Mouse (Mus musculus) midbrain, embryonic 13.5 days (tissue): ENCODE results near the gene Itgam. TPM values are rescaled to one million over a fixed set of nuclear protein-coding genes. Genes with fewer than 3 reads are reported as not detected.
"Not testable (repeated sequence)": the region's sequence is repeated elsewhere in the genome, so short reads cannot be mapped to it uniquely, and the experiment has no call there.

ENCODE experiments used
- ATAC-seq: fragments of 200-750 bp; cut with Nextera tagmentation; 2 replicates; pipeline ENCODE4 v1.8.0; 2017; ENCODE audit warnings: mild to moderate bottlenecking, moderate TSS enrichment, moderate library complexity
- H3K27ac ChIP-seq: fragments of 300-500 bp; sonication (generic); 2 replicates; pipeline ENCODE4 v1.5.1; 2015; ENCODE audit warnings: inconsistent platforms, mild to moderate bottlenecking, moderate library complexity
- H3K27me3 ChIP-seq: fragments of 300-500 bp; sonication (generic); 2 replicates; pipeline ENCODE4 v1.6.1; 2015; ENCODE audit warnings: mild to moderate bottlenecking, inconsistent platforms
- H3K36me3 ChIP-seq: fragments of 300-500 bp; sonication (generic); 2 replicates; pipeline ENCODE4 v1.6.1; 2015; ENCODE audit warnings: mild to moderate bottlenecking, inconsistent platforms
- H3K4me1 ChIP-seq: fragments of 300-500 bp; sonication (generic); replicated peaks from 2 replicates; pipeline ENCODE4 v1.6.1; 2015; ENCODE audit warnings: inconsistent platforms
- H3K4me2 ChIP-seq: fragments of 300-500 bp; sonication (generic); replicated peaks from 2 replicates; pipeline ENCODE4 v1.6.1; 2015; ENCODE audit warnings: moderate library complexity, mild to moderate bottlenecking, inconsistent platforms
- H3K4me3 ChIP-seq: fragments of 300-500 bp; sonication (generic); replicated peaks from 2 replicates; pipeline ENCODE4 v1.5.1; 2015; ENCODE audit warnings: mild to moderate bottlenecking, inconsistent platforms
- H3K9ac ChIP-seq: fragments of 300-500 bp; sonication (generic); replicated peaks from 2 replicates; pipeline ENCODE4 v1.6.1; 2015; ENCODE audit warnings: mild to moderate bottlenecking, inconsistent platforms
- H3K9me3 ChIP-seq: fragments of 300-500 bp; sonication (generic); 2 replicates; pipeline ENCODE4 v1.6.1; 2016; ENCODE audit warnings: mild to moderate bottlenecking, inconsistent platforms
- WGBS: fragments of 180-500 bp; shearing (Covaris S2); methylation state at CpG from one replicate; pipeline ENCODE4 v1.1.7; 2015; 5-methylcytosine and 5-hydroxymethylcytosine counted together
- polyA plus RNA-seq: library from polyadenylated mRNA; unstranded; fragments of >200 nt; fragmentation: Nextera tagmentation; extraction: Ambion mirVana; gene quantifications from 2 replicates; pipeline ENCODE4 v1.2.1, GENCODE M21; 2015

Itgam gene
- polyA plus RNA-seq, 1 experiment from 2014 or later = 0.71 TPM

DNA sequence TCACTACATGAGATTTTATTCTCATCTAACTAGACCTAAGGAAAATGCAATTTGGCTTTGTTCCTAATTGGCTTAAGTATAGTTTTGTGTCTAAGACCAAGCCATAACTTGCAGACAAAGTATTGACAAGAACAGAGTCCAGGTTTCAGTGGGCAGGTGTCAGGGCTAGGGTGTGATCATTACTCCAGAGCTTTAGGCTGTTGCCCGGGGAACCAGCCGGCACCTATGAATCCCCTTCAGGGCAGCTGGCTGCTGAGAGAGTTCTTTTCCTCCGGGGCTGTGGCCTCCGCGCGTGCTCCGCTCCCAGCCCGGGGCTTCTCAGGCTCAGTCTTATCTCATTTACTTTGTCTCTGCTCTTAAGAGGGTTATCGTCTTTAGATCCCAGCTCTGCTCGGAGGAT lies 92.5 kb downstream of the Itgam start:
- no peak overlapping the region; the same call in 1 of the 2 replicates for H3K9ac ChIP-seq
- no peak overlapping the region for H3K4me2 ChIP-seq
- 49% methylated on average over 10 of the region's 10 CpGs for WGBS
- H3K36me3 ChIP-seq = no peaks in the 10 kb centered on the region
- H3K27ac ChIP-seq = no peak overlapping the region
- H3K27me3 ChIP-seq = no peaks in the 10 kb centered on the region
- no peak overlapping the region for H3K4me3 ChIP-seq
- no peaks in the 10 kb centered on the region for H3K9me3 ChIP-seq
- H3K4me1 ChIP-seq = no peaks in the 10 kb centered on the region
- no peak for ATAC-seq

DNA sequence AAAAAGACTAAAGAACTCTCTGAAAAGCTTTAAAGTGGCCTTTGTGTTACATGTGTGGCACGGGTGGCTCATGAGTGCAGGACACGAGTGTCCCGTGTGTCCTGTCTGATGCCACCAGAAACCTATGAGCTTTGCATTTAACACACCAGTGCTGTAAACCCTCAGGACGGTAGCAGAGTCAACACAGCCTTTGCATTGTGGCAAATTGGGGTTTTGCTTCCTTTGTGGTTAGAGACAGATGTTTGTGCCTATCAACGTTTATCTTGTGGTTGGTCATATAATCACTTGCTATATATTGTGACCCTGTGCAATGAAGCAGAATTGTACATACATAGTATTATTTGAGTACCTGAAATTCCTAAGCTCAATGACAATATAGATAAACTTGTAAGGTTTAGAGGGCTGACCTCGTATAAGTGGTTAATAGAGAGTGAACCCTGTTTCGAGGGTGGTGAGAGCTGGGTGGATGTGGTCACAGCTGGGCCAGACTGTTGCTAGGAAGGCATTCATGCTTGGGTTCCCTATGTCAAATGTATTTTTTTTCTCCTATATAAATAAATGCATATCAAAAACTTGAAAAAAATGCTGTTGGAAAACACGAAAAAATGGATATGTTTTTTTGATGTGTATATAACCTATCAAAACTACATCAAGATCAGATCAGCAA lies 96.4 kb downstream of the Itgam start:
- not testable (repeated sequence) for H3K9ac ChIP-seq, ATAC-seq, H3K27ac ChIP-seq, H3K36me3 ChIP-seq, H3K27me3 ChIP-seq, H3K4me3 ChIP-seq, H3K4me2 ChIP-seq, H3K9me3 ChIP-seq, H3K4me1 ChIP-seq
- WGBS = 81% methylated on average over 8 of the region's 8 CpGs

DNA sequence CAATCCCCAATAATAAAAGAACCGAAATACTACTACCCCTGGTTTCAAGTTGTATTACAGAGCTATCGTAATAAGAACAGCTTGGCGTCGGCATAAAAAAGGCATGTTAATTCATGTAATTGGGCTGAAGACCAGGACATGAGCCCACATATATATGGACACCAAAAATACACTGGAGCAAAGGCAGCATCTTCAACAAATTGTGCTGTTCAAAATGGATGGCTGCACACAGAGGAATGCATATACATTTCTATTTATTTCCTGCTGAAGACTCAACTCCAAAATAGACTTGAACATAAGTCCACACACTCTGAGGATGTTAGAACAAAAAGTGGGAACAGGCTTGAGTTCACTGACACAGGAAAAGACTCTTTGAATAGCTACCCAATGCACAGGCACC lies 101.6 kb downstream of the Itgam start:
- no peak for ATAC-seq
- H3K4me2 ChIP-seq = no peak overlapping the region
- H3K4me1 ChIP-seq = no peaks in the 10 kb centered on the region
- WGBS = 96% methylated on average over 4 of the region's 4 CpGs
- H3K9ac ChIP-seq = no peak overlapping the region
- no peak overlapping the region for H3K4me3 ChIP-seq
- H3K36me3 ChIP-seq = no peaks in the 10 kb centered on the region
- no peaks in the 10 kb centered on the region for H3K9me3 ChIP-seq
- no peaks in the 10 kb centered on the region for H3K27me3 ChIP-seq
- H3K27ac ChIP-seq = no peak overlapping the region

DNA sequence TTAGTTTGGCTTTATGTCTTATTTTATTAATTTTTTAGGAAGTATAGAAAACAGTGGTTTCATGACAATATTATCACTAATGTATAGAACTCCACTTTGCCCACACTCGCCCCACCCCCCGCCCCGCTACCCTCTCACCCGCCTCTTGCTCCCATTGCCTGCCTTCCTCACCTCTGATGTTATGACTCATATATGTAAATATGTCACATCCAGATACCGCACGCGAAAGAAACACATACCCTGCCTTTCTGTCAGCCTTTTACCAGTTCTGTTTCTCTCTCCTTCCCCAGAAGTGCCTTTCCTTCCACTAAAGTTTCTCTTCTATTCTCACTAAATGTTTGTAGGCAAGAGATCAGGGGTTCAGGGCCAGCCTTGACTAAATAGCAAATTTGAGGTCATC lies 104.0 kb downstream of the Itgam start:
- no peak overlapping the region for H3K27ac ChIP-seq
- 89% methylated on average over 7 of the region's 7 CpGs for WGBS

More for the DNA sequence above, 104.0 kb downstream of the Itgam start:
- Histone ChIP-seq H3K9me3 (no peaks in the 10 kb centered on the region), H3K4me3 (no peak overlapping the region), H3K4me1 (no peaks in the 10 kb centered on the region), H3K4me2 (no peak overlapping the region), H3K27me3 (no peaks in the 10 kb centered on the region), H3K9ac (no peak overlapping the region), H3K36me3 (no peaks in the 10 kb centered on the region)
- ATAC-seq = no peak

Other genes with a start within 250 kb of the Itgam start
- gene Stx4a, start 238.3 kb upstream of the Itgam start, polyA plus RNA-seq = 15.6 and 24.1 TPM in 2 replicates
- gene Stx1b, start 238.1 kb upstream of the Itgam start, polyA plus RNA-seq = 33.3 and 34.2 TPM in 2 replicates
- gene Zfp646, start 186.4 kb upstream of the Itgam start, polyA plus RNA-seq = 13.6 and 16.0 TPM in 2 replicates
- 41.9 and 45.6 TPM in 2 replicates for gene Zfp668, start 185.8 kb upstream of the Itgam start, polyA plus RNA-seq
- 0.53 and 1.0 TPM in 2 replicates for gene Prss53, start 171.7 kb upstream of the Itgam start, polyA plus RNA-seq
- gene Gm21974, start 167.2 kb upstream of the Itgam start, polyA plus RNA-seq = not detected in 2 replicates
- gene Vkorc1, start 167.0 kb upstream of the Itgam start, polyA plus RNA-seq = 51.9 and 54.9 TPM in 2 replicates
- 74.7 and 74.8 TPM in 2 replicates for gene Bckdk, start 158.6 kb upstream of the Itgam start, polyA plus RNA-seq
- gene Kat8, start 150.1 kb upstream of the Itgam start, polyA plus RNA-seq = 51.0 and 56.0 TPM in 2 replicates
- gene Prss8, start 132.5 kb upstream of the Itgam start, polyA plus RNA-seq = 0.20 and 0.35 TPM in 2 replicates
- 11.8 and 12.7 TPM in 2 replicates for gene Prss36, start 115.9 kb upstream of the Itgam start, polyA plus RNA-seq
- 415 and 452 TPM in 2 replicates for gene Fus, start 95.2 kb upstream of the Itgam start, polyA plus RNA-seq
- 3.9 and 4.1 TPM in 2 replicates for gene Pycard, start 68.8 kb upstream of the Itgam start, polyA plus RNA-seq
- not detected in 2 replicates for gene Trim72, start 58.7 kb upstream of the Itgam start, polyA plus RNA-seq
- gene Gm49368, start within 50 bp of the Itgam start, polyA plus RNA-seq = not detected in 2 replicates
- gene Itgax, start 66.9 kb downstream of the Itgam start, polyA plus RNA-seq = 0.07 TPM in 1 of 2 replicates, not detected in the other
- gene Itgad, start 91.7 kb downstream of the Itgam start, polyA plus RNA-seq = 0.05 TPM in 1 of 2 replicates, not detected in the other
- not detected in 2 replicates for gene Cox6a2, start 143.7 kb downstream of the Itgam start, polyA plus RNA-seq
- gene Armc5, start 174.7 kb downstream of the Itgam start, polyA plus RNA-seq = 12.5 and 13.9 TPM in 2 replicates
- 11.0 and 11.5 TPM in 2 replicates for gene 9130023H24Rik, start 175.4 kb downstream of the Itgam start, polyA plus RNA-seq
- gene Tgfb1i1, start 184.2 kb downstream of the Itgam start, polyA plus RNA-seq = 21.7 and 23.0 TPM in 2 replicates
- gene Slc5a2, start 203.0 kb downstream of the Itgam start, polyA plus RNA-seq = not detected in 2 replicates
- gene BC017158, start 235.5 kb downstream of the Itgam start, polyA plus RNA-seq = 17.5 and 17.7 TPM in 2 replicates